Mouse (Mus musculus): Measurements from ENCODE around the gene Zfp575. TPM values are rescaled to one million over a fixed set of nuclear protein-coding genes. Genes with fewer than 3 reads are reported as not detected.

Gene Zfp575
- total and polyA plus RNA-seq, 3 experiments, result 0.05 TPM; not detected in 2

GRCm38 (mm10) chr7:24614816-24615215 is 27.4 kb upstream of the Zfp575 start:
- no peak for DNase-seq (ENCODE audit: low spot score)
- Histone ChIP-seq H3K27me3 (ENCODE audit: insufficient read depth, low read length) (peaks cover 12% of the 10 kb centered on the region; the same call in 1 of the 2 replicates), H3K36me3 (replicated peaks) (peaks cover 40% of the 10 kb centered on the region), H3K9me3 (replicated peaks) (no peaks in the 10 kb centered on the region), H3K4me1 (ENCODE audit: insufficient read depth, low read depth, low read length) (peaks cover 15% of the 10 kb centered on the region), H3K4me3 (ENCODE audit: low read depth, low read length) (no peak overlapping the region)
- TF ChIP-seq CTCF (IDR thresholded peaks at IDR 0.05; ENCODE audit: low read depth, low read length) (no peak), TAL1 (conservative IDR thresholded peaks at IDR 0.05; ENCODE audit: low read depth, low read length) (no peak), GATA1 (IDR thresholded peaks at IDR 0.05; ENCODE audit: borderline replicate concordance, low read length) (no peak), POLR2AphosphoS5 (IDR thresholded peaks at IDR 0.05; ENCODE audit: insufficient replicate concordance, low read depth, low read length) (no peak), GATA2 (IDR thresholded peaks at IDR 0.05; ENCODE audit: borderline replicate concordance, low read depth, low read length) (no peak)
- no peak for ATAC-seq (ENCODE audit: extremely low read depth, insufficient number of reproducible peaks, low FRiP score, poor library complexity, severe bottlenecking)

- Histone ChIP-seq H3K4me1 (ENCODE audit: insufficient read depth, low read depth, low read length) (peaks cover 11% of the 10 kb centered on the region), H3K27me3 (ENCODE audit: insufficient read depth, low read length) (peaks cover 12% of the 10 kb centered on the region; the same call in 1 of the 2 replicates), H3K9me3 (replicated peaks) (no peaks in the 10 kb centered on the region), H3K4me3 (ENCODE audit: low read depth, low read length) (no peak overlapping the region), H3K36me3 (replicated peaks) (peaks cover 33% of the 10 kb centered on the region)
- TF ChIP-seq GATA2 (IDR thresholded peaks at IDR 0.05; ENCODE audit: borderline replicate concordance, low read depth, low read length) (no peak), GATA1 (IDR thresholded peaks at IDR 0.05; ENCODE audit: borderline replicate concordance, low read length) (no peak), CTCF (IDR thresholded peaks at IDR 0.05; ENCODE audit: low read depth, low read length) (no peak), POLR2AphosphoS5 (IDR thresholded peaks at IDR 0.05; ENCODE audit: insufficient replicate concordance, low read depth, low read length) (no peak), TAL1 (conservative IDR thresholded peaks at IDR 0.05; ENCODE audit: low read depth, low read length) (no peak)
- no peak for DNase-seq (ENCODE audit: low spot score)
- ATAC-seq (ENCODE audit: extremely low read depth, insufficient number of reproducible peaks, low FRiP score, poor library complexity, severe bottlenecking), result no peak
These were observed 25.0 kb upstream of the Zfp575 start for GRCm38 (mm10) chr7:24612308-24612910.

- no peaks in the 10 kb centered on the region for H3K9me3 ChIP-seq (replicated peaks)
- H3K36me3 ChIP-seq (replicated peaks), result peaks cover 32% of the 10 kb centered on the region
- ATAC-seq (ENCODE audit: extremely low read depth, insufficient number of reproducible peaks, low FRiP score, poor library complexity, severe bottlenecking) (no peak), DNase-seq (ENCODE audit: low spot score) (no peak)
- TF ChIP-seq CTCF (IDR thresholded peaks at IDR 0.05; ENCODE audit: low read depth, low read length) (no peak), TAL1 (conservative IDR thresholded peaks at IDR 0.05; ENCODE audit: low read depth, low read length) (no peak), GATA1 (IDR thresholded peaks at IDR 0.05; ENCODE audit: borderline replicate concordance, low read length) (no peak), POLR2AphosphoS5 (IDR thresholded peaks at IDR 0.05; ENCODE audit: insufficient replicate concordance, low read depth, low read length) (no peak), GATA2 (IDR thresholded peaks at IDR 0.05; ENCODE audit: borderline replicate concordance, low read depth, low read length) (no peak)
- H3K4me1 ChIP-seq (ENCODE audit: insufficient read depth, low read depth, low read length), result peaks cover 11% of the 10 kb centered on the region
- H3K27me3 ChIP-seq (ENCODE audit: insufficient read depth, low read length), result peaks cover 12% of the 10 kb centered on the region; the same call in 1 of the 2 replicates
- H3K4me3 ChIP-seq (ENCODE audit: low read depth, low read length), result peak overlapping the region; percentile 71; the same call in 1 of the 2 replicates
These were observed 24.3 kb upstream of the Zfp575 start for GRCm38 (mm10) chr7:24611709-24612108.

GRCm38 (mm10) chr7:24610879-24611494 is 23.5 kb upstream of the Zfp575 start:
- ATAC-seq (ENCODE audit: extremely low read depth, insufficient number of reproducible peaks, low FRiP score, poor library complexity, severe bottlenecking), result peak; percentile 79
- Histone ChIP-seq H3K4me3 (ENCODE audit: low read depth, low read length) (peak overlapping the region; percentile 71), H3K36me3 (replicated peaks) (peaks cover 27% of the 10 kb centered on the region), H3K9me3 (replicated peaks) (no peaks in the 10 kb centered on the region), H3K27me3 (ENCODE audit: insufficient read depth, low read length) (peaks cover 12% of the 10 kb centered on the region; the same call in 1 of the 2 replicates), H3K4me1 (ENCODE audit: insufficient read depth, low read depth, low read length) (peaks cover 11% of the 10 kb centered on the region)
- TF ChIP-seq TAL1 (conservative IDR thresholded peaks at IDR 0.05; ENCODE audit: low read depth, low read length), result no peak
- TF ChIP-seq CTCF (IDR thresholded peaks at IDR 0.05; ENCODE audit: low read depth, low read length), result no peak
- no peak for TF ChIP-seq GATA1 (IDR thresholded peaks at IDR 0.05; ENCODE audit: borderline replicate concordance, low read length)
- no peak for TF ChIP-seq POLR2AphosphoS5 (IDR thresholded peaks at IDR 0.05; ENCODE audit: insufficient replicate concordance, low read depth, low read length)
- no peak for TF ChIP-seq GATA2 (IDR thresholded peaks at IDR 0.05; ENCODE audit: borderline replicate concordance, low read depth, low read length)
- peak; percentile 75 for DNase-seq (ENCODE audit: low spot score)

GRCm38 (mm10) chr7:24610144-24610878 is 22.9 kb upstream of the Zfp575 start, which contains the start of gene Phldb3:
Gene Phldb3, plus strand, starts transcription at chr7:24610763.
- ATAC-seq (ENCODE audit: extremely low read depth, insufficient number of reproducible peaks, low FRiP score, poor library complexity, severe bottlenecking), result 0 out of 2 replicates have a peak, but pooled peaks have one; percentile 37
- TF ChIP-seq TAL1 (conservative IDR thresholded peaks at IDR 0.05; ENCODE audit: low read depth, low read length) (no peak), GATA1 (IDR thresholded peaks at IDR 0.05; ENCODE audit: borderline replicate concordance, low read length) (no peak), GATA2 (IDR thresholded peaks at IDR 0.05; ENCODE audit: borderline replicate concordance, low read depth, low read length) (no peak), CTCF (IDR thresholded peaks at IDR 0.05; ENCODE audit: low read depth, low read length) (no peak), POLR2AphosphoS5 (IDR thresholded peaks at IDR 0.05; ENCODE audit: insufficient replicate concordance, low read depth, low read length) (no peak)
- Histone ChIP-seq H3K36me3 (replicated peaks) (peaks cover 27% of the 10 kb centered on the region), H3K9me3 (replicated peaks) (no peaks in the 10 kb centered on the region), H3K4me1 (ENCODE audit: insufficient read depth, low read depth, low read length) (peaks cover 11% of the 10 kb centered on the region), H3K27me3 (ENCODE audit: insufficient read depth, low read length) (peaks cover 12% of the 10 kb centered on the region; the same call in 1 of the 2 replicates), H3K4me3 (ENCODE audit: low read depth, low read length) (peak within 1 kb of the TSS; percentile 71)
- peak; percentile 47 for DNase-seq (ENCODE audit: low spot score)
